Mouse (Mus musculus) lung, postnatal 0 days (tissue): ENCODE measurements at regions not wholly inside any gene's neighbourhood (a gene's known extent, or its start where the extent isn't known, plus 50 kb on each side); places are given as distances from the start of the nearest gene placed in this dataset.

Experiments
- ATAC-seq: fragments of 200-750 bp; cut with Nextera tagmentation; 2 replicates; pipeline ENCODE4 v1.8.0; 2017; ENCODE audit warnings: moderate library complexity
- DNase-seq: peaks from one replicate; pipeline ENCODE4 v3.0.0-alpha.2; 2016; ENCODE audit warnings: low spot score
- H3K27ac ChIP-seq: fragments of 300-500 bp; sonication (generic); 2 replicates; pipeline ENCODE4 v1.5.1; 2014; ENCODE audit warnings: antibody characterized with exemption, mild to moderate bottlenecking, low read length, mixed read lengths
- H3K27me3 ChIP-seq: fragments of 300-500 bp; sonication (generic); replicated peaks from 2 replicates; pipeline ENCODE4 v1.6.1; 2014; ENCODE audit warnings: low read length, mixed read lengths; ENCODE audit not compliant: insufficient read depth
- H3K36me3 ChIP-seq: fragments of 300-500 bp; sonication (generic); 2 replicates; pipeline ENCODE4 v1.6.1; 2014; ENCODE audit warnings: low read length, mixed read lengths; ENCODE audit not compliant: insufficient read depth
- H3K4me1 ChIP-seq: fragments of 300-500 bp; sonication (generic); 2 replicates; pipeline ENCODE4 v1.6.1; 2014; ENCODE audit warnings: antibody characterized with exemption, low read depth, low read length, mixed read lengths; ENCODE audit not compliant: insufficient read depth
- H3K4me2 ChIP-seq: fragments of 300-500 bp; sonication (generic); replicated peaks from 2 replicates; pipeline ENCODE4 v1.6.1; 2014; ENCODE audit warnings: low read depth, mild to moderate bottlenecking, low read length, moderate library complexity, mixed read lengths
- H3K4me3 ChIP-seq: fragments of 300-500 bp; sonication (generic); 2 replicates; pipeline ENCODE4 v1.5.1; 2014; ENCODE audit warnings: low read depth, low read length
- H3K9ac ChIP-seq: fragments of 300-500 bp; sonication (generic); replicated peaks from 2 replicates; pipeline ENCODE4 v1.6.1; 2014; ENCODE audit warnings: low read depth, mild to moderate bottlenecking
- H3K9me3 ChIP-seq: fragments of 300-500 bp; sonication (generic); 2 replicates; pipeline ENCODE4 v1.6.1; 2016; ENCODE audit warnings: low read length, mixed read lengths
- CTCF ChIP-seq: IDR thresholded peaks from 2 replicates; pipeline ENCODE4 v1.5.1; 2016; ENCODE audit warnings: antibody characterized with exemption, mild to moderate bottlenecking
- EP300 ChIP-seq: IDR thresholded peaks from 2 replicates; pipeline ENCODE4 v1.6.1; 2016; ENCODE audit warnings: antibody characterized with exemption, mild to moderate bottlenecking, control low read depth
- WGBS: fragments of 180-500 bp; shearing (Covaris S2); extraction: QIAGEN DNeasy Blood & Tissue Kit; methylation state at CpG from one replicate; pipeline ENCODE4 v1.1.7; 2014; 5-methylcytosine and 5-hydroxymethylcytosine counted together

GRCm38 (mm10) chr8:116403366-116403765, 101.4 kb upstream of the Dynlrb2 start:
- TF ChIP-seq CTCF (no peak), EP300 (no peak)
- no peak overlapping the region for H3K4me3 ChIP-seq
- 76% methylated on average over 5 of the region's 5 CpGs for WGBS
- H3K36me3 ChIP-seq, result no peaks in the 10 kb centered on the region
- H3K9ac ChIP-seq, result no peak overlapping the region
- no peak for DNase-seq
- H3K27ac ChIP-seq, result no peak overlapping the region
- H3K4me2 ChIP-seq, result no peak overlapping the region
- no peak for ATAC-seq
- no peaks in the 10 kb centered on the region for H3K27me3 ChIP-seq
- no peaks in the 10 kb centered on the region for H3K4me1 ChIP-seq
- peaks cover 2% of the 10 kb centered on the region; the same call in 1 of the 2 replicates for H3K9me3 ChIP-seq

- DNase-seq, result no peak
- Histone ChIP-seq H3K4me2 (no peak overlapping the region), H3K36me3 (no peaks in the 10 kb centered on the region), H3K4me1 (no peaks in the 10 kb centered on the region), H3K9me3 (peaks cover 2% of the 10 kb centered on the region; the same call in 1 of the 2 replicates), H3K9ac (no peak overlapping the region), H3K27me3 (no peaks in the 10 kb centered on the region), H3K4me3 (no peak overlapping the region), H3K27ac (no peak overlapping the region)
- TF ChIP-seq CTCF, result no peak
- TF ChIP-seq EP300, result no peak
- WGBS, result 53% methylated on average over 2 of the region's 2 CpGs
- no peak for ATAC-seq
These were observed 105.3 kb upstream of the Dynlrb2 start for GRCm38 (mm10) chr8:116399452-116399851.

GRCm38 (mm10) chr8:116398565-116399205, 106.1 kb upstream of the Dynlrb2 start:
- ATAC-seq, result no peak

GRCm38 (mm10) chr8:116385193-116385955, 119.4 kb upstream of the Dynlrb2 start:
- DNase-seq (no peak), ATAC-seq (no peak)
- Histone ChIP-seq H3K27me3 (no peaks in the 10 kb centered on the region), H3K27ac (no peak overlapping the region), H3K4me2 (no peak overlapping the region), H3K4me1 (no peaks in the 10 kb centered on the region), H3K9ac (no peak overlapping the region), H3K9me3 (no peaks in the 10 kb centered on the region), H3K36me3 (no peaks in the 10 kb centered on the region), H3K4me3 (no peak overlapping the region)
- no peak for TF ChIP-seq CTCF
- TF ChIP-seq EP300, result no peak
- WGBS, result 94% methylated on average over 23 of the region's 23 CpGs

More at GRCm38 (mm10) chr8:116398565-116399205, 106.1 kb upstream of the Dynlrb2 start:
- no peaks in the 10 kb centered on the region for H3K27me3 ChIP-seq
- H3K9me3 ChIP-seq, result peaks cover 2% of the 10 kb centered on the region; the same call in 1 of the 2 replicates
- H3K27ac ChIP-seq, result no peak overlapping the region
- TF ChIP-seq CTCF, result no peak
- no peak for TF ChIP-seq EP300
- H3K4me2 ChIP-seq, result no peak overlapping the region
- no peak overlapping the region for H3K9ac ChIP-seq
- 75% methylated on average over 11 of the region's 11 CpGs for WGBS
- no peak for DNase-seq
- H3K36me3 ChIP-seq, result no peaks in the 10 kb centered on the region
- H3K4me1 ChIP-seq, result no peaks in the 10 kb centered on the region
- no peak overlapping the region for H3K4me3 ChIP-seq

- TF ChIP-seq EP300 (no peak), CTCF (no peak)
- ATAC-seq (no peak), DNase-seq (no peak)
- Histone ChIP-seq H3K27ac (no peak overlapping the region), H3K4me1 (no peaks in the 10 kb centered on the region), H3K9me3 (no peaks in the 10 kb centered on the region), H3K36me3 (no peaks in the 10 kb centered on the region), H3K9ac (no peak overlapping the region), H3K4me3 (no peak overlapping the region), H3K4me2 (no peak overlapping the region), H3K27me3 (no peaks in the 10 kb centered on the region)
- WGBS, result 82% methylated on average over 15 of the region's 15 CpGs
These were observed 120.2 kb upstream of the Dynlrb2 start for GRCm38 (mm10) chr8:116384418-116385089.
